Mouse (Mus musculus): ENCODE data around the gene Noxred1. TPM values are rescaled to one million over a fixed set of nuclear protein-coding genes. Genes with fewer than 3 reads are reported as not detected.

Gene Noxred1
- 0.94 and 0.96 TPM in 2 replicates for polyA plus RNA-seq (2015; fragmentation: Nextera tagmentation; extraction: Ambion mirVana)

- H3K4me1 ChIP-seq (ENCODE audit: control insufficient read depth, insufficient read depth, low read depth, low read length): no peaks in the 10 kb centered on the region
- H3K9me3 ChIP-seq (ENCODE audit: control insufficient read depth, low read length): no peaks in the 10 kb centered on the region
- H3K36me3 ChIP-seq (ENCODE audit: control insufficient read depth, insufficient read depth, low read length): peaks cover 26% of the 10 kb centered on the region
- WGBS: 100% methylated on average over 1 of the region's 1 CpGs
- no peak within 1 kb of the TSS for H3K9ac ChIP-seq (ENCODE audit: low read depth, low read length)
- no peak within 1 kb of the TSS for H3K4me2 ChIP-seq (ENCODE audit: low read length)
- H3K27me3 ChIP-seq (replicated peaks; ENCODE audit: control insufficient read depth, insufficient read depth, low read length): no peaks in the 10 kb centered on the region
- H3K27ac ChIP-seq (ENCODE audit: low read depth, low read length): no peak within 1 kb of the TSS
- ATAC-seq: no peak
- no peak within 1 kb of the TSS for H3K4me3 ChIP-seq (ENCODE audit: low read length)
Observed at GRCm38 (mm10) chr12:87238632-87239031, at the start of gene Noxred1. Gene Noxred1, minus strand, starts transcription at chr12:87238732.

GRCm38 (mm10) chr12:87284726-87285125 is 46.2 kb upstream of the Noxred1 start:
- H3K9ac ChIP-seq (ENCODE audit: low read depth, low read length): no peak overlapping the region
- H3K36me3 ChIP-seq (ENCODE audit: control insufficient read depth, insufficient read depth, low read length): no peaks in the 10 kb centered on the region
- WGBS: 92% methylated on average over 5 of the region's 5 CpGs
- H3K9me3 ChIP-seq (ENCODE audit: control insufficient read depth, low read length): no peaks in the 10 kb centered on the region
- H3K4me2 ChIP-seq (ENCODE audit: low read length): no peak overlapping the region
- H3K27me3 ChIP-seq (replicated peaks; ENCODE audit: control insufficient read depth, insufficient read depth, low read length): no peaks in the 10 kb centered on the region
- no peak for ATAC-seq
- H3K27ac ChIP-seq (ENCODE audit: low read depth, low read length): no peak overlapping the region
- no peaks in the 10 kb centered on the region for H3K4me1 ChIP-seq (ENCODE audit: control insufficient read depth, insufficient read depth, low read depth, low read length)
- H3K4me3 ChIP-seq (ENCODE audit: low read length): no peak overlapping the region

- Histone ChIP-seq H3K36me3 (ENCODE audit: control insufficient read depth, insufficient read depth, low read length) (no peaks in the 10 kb centered on the region), H3K27ac (ENCODE audit: low read depth, low read length) (no peak overlapping the region), H3K9ac (ENCODE audit: low read depth, low read length) (no peak overlapping the region), H3K4me2 (ENCODE audit: low read length) (no peak overlapping the region), H3K4me3 (ENCODE audit: low read length) (no peak overlapping the region), H3K27me3 (replicated peaks; ENCODE audit: control insufficient read depth, insufficient read depth, low read length) (no peaks in the 10 kb centered on the region), H3K4me1 (ENCODE audit: control insufficient read depth, insufficient read depth, low read depth, low read length) (no peaks in the 10 kb centered on the region), H3K9me3 (ENCODE audit: control insufficient read depth, low read length) (no peaks in the 10 kb centered on the region)
- no peak for ATAC-seq
- 85% methylated on average over 4 of the region's 4 CpGs for WGBS
Observed at GRCm38 (mm10) chr12:87284268-87284667, 45.7 kb upstream of the Noxred1 start.

DNA sequence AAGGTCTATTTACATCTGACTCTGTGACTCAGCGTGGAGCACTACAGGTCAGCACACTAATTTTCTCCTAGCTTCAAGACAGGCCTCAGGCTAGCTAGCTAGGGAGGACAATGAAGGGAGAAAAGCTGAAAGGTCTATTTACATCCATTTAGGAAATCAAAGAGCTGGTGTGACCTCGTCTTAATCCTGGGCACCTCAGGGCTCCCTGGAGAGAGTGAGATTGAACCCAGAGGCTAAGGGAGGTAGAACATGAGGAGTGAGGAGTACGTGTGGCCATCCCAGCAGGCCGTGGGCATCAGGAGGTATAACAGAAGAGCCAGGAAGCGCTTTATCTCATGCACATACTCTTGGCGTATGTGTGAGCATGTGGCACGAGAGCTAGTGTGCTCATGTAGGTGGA is 45.2 kb upstream of the Noxred1 start:
- no peaks in the 10 kb centered on the region for H3K27me3 ChIP-seq (replicated peaks; ENCODE audit: control insufficient read depth, insufficient read depth, low read length)
- ATAC-seq: no peak
- no peak overlapping the region for H3K27ac ChIP-seq (ENCODE audit: low read depth, low read length)
- no peak overlapping the region for H3K4me2 ChIP-seq (ENCODE audit: low read length)
- WGBS: 67% methylated on average over 7 of the region's 7 CpGs
- H3K36me3 ChIP-seq (ENCODE audit: control insufficient read depth, insufficient read depth, low read length): no peaks in the 10 kb centered on the region
- no peak overlapping the region for H3K4me3 ChIP-seq (ENCODE audit: low read length)
- H3K4me1 ChIP-seq (ENCODE audit: control insufficient read depth, insufficient read depth, low read depth, low read length): no peaks in the 10 kb centered on the region
- H3K9me3 ChIP-seq (ENCODE audit: control insufficient read depth, low read length): no peaks in the 10 kb centered on the region
- no peak overlapping the region for H3K9ac ChIP-seq (ENCODE audit: low read depth, low read length)

- H3K4me3 ChIP-seq (ENCODE audit: low read length): no peak overlapping the region
- no peaks in the 10 kb centered on the region for H3K36me3 ChIP-seq (ENCODE audit: control insufficient read depth, insufficient read depth, low read length)
- no peak for ATAC-seq
- no peak overlapping the region for H3K9ac ChIP-seq (ENCODE audit: low read depth, low read length)
- no peaks in the 10 kb centered on the region for H3K4me1 ChIP-seq (ENCODE audit: control insufficient read depth, insufficient read depth, low read depth, low read length)
- no peak overlapping the region for H3K4me2 ChIP-seq (ENCODE audit: low read length)
- H3K27me3 ChIP-seq (replicated peaks; ENCODE audit: control insufficient read depth, insufficient read depth, low read length): no peaks in the 10 kb centered on the region
- no peaks in the 10 kb centered on the region for H3K9me3 ChIP-seq (ENCODE audit: control insufficient read depth, low read length)
- WGBS: 96% methylated on average over 4 of the region's 4 CpGs
- H3K27ac ChIP-seq (ENCODE audit: low read depth, low read length): no peak overlapping the region
Observed at GRCm38 (mm10) chr12:87282743-87283142, 44.2 kb upstream of the Noxred1 start.

DNA sequence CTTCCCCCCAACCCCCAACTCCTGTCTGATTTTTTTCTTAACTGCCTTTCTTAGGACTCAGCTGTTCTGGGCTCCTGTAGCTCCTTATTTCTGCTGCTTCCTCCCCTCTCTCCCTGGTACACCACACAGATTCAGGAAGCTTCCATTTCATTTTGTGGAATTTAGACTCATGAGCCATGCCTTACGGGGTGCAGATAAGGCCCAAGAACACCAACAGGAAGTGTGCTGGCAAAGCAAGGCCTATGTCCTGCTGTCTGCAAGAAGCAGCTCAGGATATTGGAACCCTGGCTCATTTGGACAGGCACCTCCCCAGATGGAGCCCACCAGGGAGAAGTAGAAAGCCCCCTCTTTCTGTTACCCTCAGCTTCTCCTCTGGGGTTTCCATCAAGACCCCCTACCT is 43.2 kb upstream of the Noxred1 start:
- H3K4me1 ChIP-seq (ENCODE audit: control insufficient read depth, insufficient read depth, low read depth, low read length): no peaks in the 10 kb centered on the region
- no peak overlapping the region for H3K4me3 ChIP-seq (ENCODE audit: low read length)
- no peaks in the 10 kb centered on the region for H3K27me3 ChIP-seq (replicated peaks; ENCODE audit: control insufficient read depth, insufficient read depth, low read length)
- no peaks in the 10 kb centered on the region for H3K36me3 ChIP-seq (ENCODE audit: control insufficient read depth, insufficient read depth, low read length)
- no peak overlapping the region for H3K4me2 ChIP-seq (ENCODE audit: low read length)
- 100% methylated on average over 1 of the region's 1 CpGs for WGBS
- no peaks in the 10 kb centered on the region for H3K9me3 ChIP-seq (ENCODE audit: control insufficient read depth, low read length)
- H3K9ac ChIP-seq (ENCODE audit: low read depth, low read length): no peak overlapping the region
- H3K27ac ChIP-seq (ENCODE audit: low read depth, low read length): no peak overlapping the region
- no peak for ATAC-seq

DNA sequence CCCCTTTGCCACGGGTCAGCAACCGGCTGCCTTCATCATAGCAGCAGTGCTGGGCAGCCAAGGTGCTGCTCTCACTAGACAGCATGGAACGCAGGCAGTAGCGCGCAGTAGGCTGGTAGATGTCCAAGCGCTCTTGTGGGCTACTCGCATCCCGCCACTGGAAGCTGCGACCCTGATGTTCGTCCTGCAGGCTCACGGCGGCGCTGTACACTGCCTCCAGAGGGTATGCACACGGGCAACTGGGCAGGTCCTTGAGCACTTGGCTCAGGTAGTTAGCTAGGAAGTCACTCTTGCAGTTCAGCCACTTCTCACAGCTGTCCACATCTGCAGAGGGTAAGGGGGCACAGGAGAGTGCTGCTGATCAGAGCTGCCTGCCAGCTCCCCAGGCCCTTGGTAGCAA is 41.3 kb upstream of the Noxred1 start:
- WGBS: 39% methylated on average over 14 of the region's 14 CpGs
- peaks cover 5% of the 10 kb centered on the region for H3K36me3 ChIP-seq (ENCODE audit: control insufficient read depth, insufficient read depth, low read length)
- ATAC-seq: 0 out of 2 replicates have a peak, but pooled peaks have one; percentile 44

GRCm38 (mm10) chr12:87279350-87279749 is 40.8 kb upstream of the Noxred1 start:
- Histone ChIP-seq H3K27me3 (replicated peaks; ENCODE audit: control insufficient read depth, insufficient read depth, low read length) (no peaks in the 10 kb centered on the region), H3K4me3 (ENCODE audit: low read length) (no peak overlapping the region), H3K4me2 (ENCODE audit: low read length) (no peak overlapping the region), H3K27ac (ENCODE audit: low read depth, low read length) (no peak overlapping the region), H3K4me1 (ENCODE audit: control insufficient read depth, insufficient read depth, low read depth, low read length) (no peaks in the 10 kb centered on the region), H3K9me3 (ENCODE audit: control insufficient read depth, low read length) (no peaks in the 10 kb centered on the region), H3K9ac (ENCODE audit: low read depth, low read length) (no peak overlapping the region), H3K36me3 (ENCODE audit: control insufficient read depth, insufficient read depth, low read length) (peaks cover 5% of the 10 kb centered on the region)
- 66% methylated on average over 3 of the region's 3 CpGs for WGBS
- no peak for ATAC-seq

More for the DNA sequence above, 41.3 kb upstream of the Noxred1 start:
- Histone ChIP-seq H3K9me3 (ENCODE audit: control insufficient read depth, low read length) (no peaks in the 10 kb centered on the region), H3K9ac (ENCODE audit: low read depth, low read length) (no peak overlapping the region), H3K27me3 (replicated peaks; ENCODE audit: control insufficient read depth, insufficient read depth, low read length) (no peaks in the 10 kb centered on the region), H3K4me2 (ENCODE audit: low read length) (no peak overlapping the region), H3K27ac (ENCODE audit: low read depth, low read length) (no peak overlapping the region), H3K4me3 (ENCODE audit: low read length) (no peak overlapping the region), H3K4me1 (ENCODE audit: control insufficient read depth, insufficient read depth, low read depth, low read length) (no peaks in the 10 kb centered on the region)

DNA sequence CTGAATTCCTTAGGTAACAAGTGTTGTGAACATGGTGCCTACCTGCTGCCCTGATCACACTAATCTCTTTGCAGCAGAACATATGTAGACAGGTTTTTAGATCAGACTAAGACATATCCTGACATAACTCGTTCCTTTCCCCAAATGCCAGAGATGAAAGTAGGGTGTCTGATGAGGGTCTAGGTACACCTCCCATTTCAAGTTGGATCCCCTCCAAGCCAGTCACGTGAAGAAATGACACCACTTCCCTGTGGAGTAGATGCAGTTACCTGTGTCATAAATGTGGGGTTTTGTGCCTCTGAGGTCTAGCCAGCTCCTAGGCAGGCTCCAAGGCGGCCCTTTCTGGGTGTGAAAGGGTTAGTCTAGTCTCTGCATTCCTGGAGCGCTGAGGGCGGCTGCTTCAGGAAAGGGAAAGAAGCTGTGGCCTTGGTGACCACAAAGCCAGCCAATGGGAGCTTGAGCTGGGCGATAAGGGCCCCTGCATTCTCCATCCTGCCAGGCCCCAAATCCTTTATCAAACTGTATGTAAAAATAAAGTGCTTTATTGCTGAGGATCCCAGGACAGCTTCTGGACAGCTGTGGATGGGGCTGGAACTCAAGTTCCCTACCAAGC is 39.7 kb upstream of the Noxred1 start:
- ATAC-seq: no peak
- Histone ChIP-seq H3K36me3 (ENCODE audit: control insufficient read depth, insufficient read depth, low read length) (peaks cover 14% of the 10 kb centered on the region), H3K4me3 (ENCODE audit: low read length) (no peak overlapping the region), H3K9me3 (ENCODE audit: control insufficient read depth, low read length) (no peaks in the 10 kb centered on the region), H3K4me2 (ENCODE audit: low read length) (no peak overlapping the region), H3K27ac (ENCODE audit: low read depth, low read length) (no peak overlapping the region), H3K4me1 (ENCODE audit: control insufficient read depth, insufficient read depth, low read depth, low read length) (no peaks in the 10 kb centered on the region), H3K27me3 (replicated peaks; ENCODE audit: control insufficient read depth, insufficient read depth, low read length) (no peaks in the 10 kb centered on the region), H3K9ac (ENCODE audit: low read depth, low read length) (no peak overlapping the region)
- 26% methylated on average over 6 of the region's 6 CpGs for WGBS

Data from hindbrain, embryonic 16.5 days (tissue).